Mouse (Mus musculus) heart, adult 2 months (tissue): ENCODE data around the gene E030025P04Rik.

ENCODE experiments used
- CTCF ChIP-seq: fragments of 200-600 bp; IDR thresholded peaks from 2 replicates; pipeline ENCODE4 v1.8.1; 2022; ENCODE audit warnings: antibody characterized with exemption, mild to moderate bottlenecking, moderate library complexity
- EP300 ChIP-seq: fragments of 200-500 bp; IDR thresholded peaks from 2 replicates; pipeline ENCODE4 v1.6.1; 2011; ENCODE audit warnings: low read depth, low read length, control low read depth; ENCODE audit not compliant: insufficient read depth
- POLR2A ChIP-seq: fragments of 200-500 bp; IDR thresholded peaks from 2 replicates; pipeline ENCODE4 v1.6.1; 2011; ENCODE audit warnings: mild to moderate bottlenecking, low read depth, low read length, control low read depth; ENCODE audit not compliant: insufficient read depth

DNA sequence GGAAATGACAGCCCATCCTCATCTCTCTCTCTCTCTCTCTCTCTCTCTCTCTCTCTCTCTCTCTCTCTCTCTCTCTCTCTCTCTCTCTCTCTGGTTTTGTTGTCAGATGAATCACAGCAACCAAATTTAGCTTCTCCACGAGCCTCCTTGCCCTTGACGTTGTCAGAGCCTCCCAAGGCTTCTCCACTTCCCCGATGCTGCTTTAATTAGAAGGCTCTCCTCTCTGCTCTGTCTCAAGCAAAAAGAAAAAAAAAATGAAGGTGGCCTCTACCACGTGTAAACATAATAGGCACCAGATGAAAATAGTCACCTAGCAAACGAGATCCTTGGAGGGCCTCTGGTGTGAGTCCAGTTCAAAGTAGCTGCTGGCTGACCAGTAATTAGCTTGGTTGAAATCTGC is 52.3 kb downstream of the E030025P04Rik start:
- TF ChIP-seq CTCF (no peak), EP300 (no peak), POLR2A (no peak)
